Mouse (Mus musculus): ENCODE data around the gene Pax2. TPM values are rescaled to one million over a fixed set of nuclear protein-coding genes. Genes with fewer than 3 reads are reported as not detected.

Pax2 gene
- polyA plus RNA-seq, 1 experiment: not detected

- no peak overlapping the region for H3K4me3 ChIP-seq (ENCODE audit: insufficient read depth, low read depth, low read length)
- no peak overlapping the region for H3K27ac ChIP-seq (ENCODE audit: insufficient read depth, low read depth, low read length)
- H3K4me1 ChIP-seq (ENCODE audit: control insufficient read depth, insufficient read depth, low read length): peaks cover 13% of the 10 kb centered on the region; the same call in 1 of the 2 replicates
- 4% methylated on average over 14 of the region's 14 CpGs for WGBS
- TF ChIP-seq CTCF (IDR thresholded peaks at IDR 0.05; ENCODE audit: insufficient read depth, low read depth, low read length): no peak
- TF ChIP-seq POLR2A (IDR thresholded peaks at IDR 0.05; ENCODE audit: insufficient read depth, low read depth, low read length): no peak
Observed at GRCm38 (mm10) chr19:44753361-44753760, 2.5 kb upstream of the Pax2 start.

DNA sequence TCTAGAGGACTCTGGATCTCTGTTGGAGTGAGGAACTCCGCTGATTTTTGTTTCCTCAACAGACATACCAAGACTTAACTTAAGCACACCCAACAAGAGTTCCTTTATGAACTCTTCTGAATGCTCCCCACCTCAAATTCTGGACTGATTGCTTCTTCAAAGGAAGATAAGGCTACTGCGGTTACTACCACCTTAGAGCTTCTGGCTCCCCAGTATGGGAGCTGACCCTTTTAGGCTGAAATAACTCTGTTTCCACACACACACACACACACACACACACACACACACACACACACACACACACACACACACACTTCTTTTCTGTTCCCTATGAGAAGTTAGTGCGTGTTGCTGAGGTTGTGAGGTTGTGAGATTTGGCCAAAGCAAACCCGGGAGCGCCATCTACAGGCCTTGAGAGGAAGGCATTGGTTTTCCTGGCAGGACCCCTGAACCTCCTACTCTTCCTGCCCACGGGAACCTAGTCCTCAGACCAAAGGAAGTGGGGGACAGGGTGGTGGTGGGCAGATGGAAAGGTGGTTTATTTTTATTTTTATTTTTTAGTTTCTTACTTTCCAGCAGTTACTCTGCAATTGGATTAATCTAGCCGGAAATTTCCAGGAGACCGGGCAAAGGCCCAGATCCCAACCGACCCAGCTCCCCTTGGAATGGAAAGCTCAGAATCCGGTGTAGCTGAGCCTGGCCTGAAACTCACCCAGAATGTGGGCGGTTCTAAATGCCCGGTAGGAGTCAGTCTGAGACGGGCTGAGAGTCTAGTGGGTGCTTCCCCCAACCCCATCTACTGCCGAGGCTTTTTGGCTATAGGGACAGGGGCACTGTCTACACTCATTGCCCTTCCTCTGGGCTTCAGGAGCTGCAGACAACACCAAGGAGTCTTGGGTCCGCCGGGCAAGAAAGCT, 1.1 kb upstream of the Pax2 start:
- WGBS: 1% methylated on average over 16 of the region's 16 CpGs
- Histone ChIP-seq H3K27ac (ENCODE audit: insufficient read depth, low read depth, low read length) (no peak overlapping the region), H3K4me1 (ENCODE audit: control insufficient read depth, insufficient read depth, low read length) (peaks cover 16% of the 10 kb centered on the region), H3K4me3 (ENCODE audit: insufficient read depth, low read depth, low read length) (no peak overlapping the region)
- TF ChIP-seq CTCF (IDR thresholded peaks at IDR 0.05; ENCODE audit: insufficient read depth, low read depth, low read length): peak; percentile 41; the same call in 1 of the 2 replicates
- no peak for TF ChIP-seq POLR2A (IDR thresholded peaks at IDR 0.05; ENCODE audit: insufficient read depth, low read depth, low read length)

DNA sequence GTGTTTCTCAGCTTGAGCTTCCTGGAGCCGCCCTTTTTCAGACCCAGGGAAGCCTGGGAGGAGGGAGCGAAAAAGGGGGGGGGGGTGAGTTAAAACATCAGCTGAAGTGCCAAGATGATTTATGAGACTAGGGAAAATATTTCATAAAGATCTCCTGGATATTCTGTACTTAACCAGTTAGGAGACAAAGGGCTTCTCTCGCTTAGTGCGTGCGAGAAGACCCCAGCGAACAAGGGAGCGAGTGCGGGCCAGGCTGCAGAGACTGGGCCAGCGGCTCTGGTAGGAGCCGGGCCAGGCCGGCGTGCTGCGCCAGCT, 510 bp upstream of the Pax2 start:
- H3K27ac ChIP-seq (ENCODE audit: insufficient read depth, low read depth, low read length): no peak overlapping the region
- WGBS: 2% methylated on average over 13 of the region's 13 CpGs
- no peak overlapping the region for H3K4me3 ChIP-seq (ENCODE audit: insufficient read depth, low read depth, low read length)
- H3K4me1 ChIP-seq (ENCODE audit: control insufficient read depth, insufficient read depth, low read length): peaks cover 16% of the 10 kb centered on the region
- no peak for TF ChIP-seq CTCF (IDR thresholded peaks at IDR 0.05; ENCODE audit: insufficient read depth, low read depth, low read length)
- no peak for TF ChIP-seq POLR2A (IDR thresholded peaks at IDR 0.05; ENCODE audit: insufficient read depth, low read depth, low read length)

- no peak for TF ChIP-seq POLR2A (IDR thresholded peaks at IDR 0.05; ENCODE audit: insufficient read depth, low read depth, low read length)
- TF ChIP-seq CTCF (IDR thresholded peaks at IDR 0.05; ENCODE audit: insufficient read depth, low read depth, low read length): no peak
- 2% methylated on average over 70 of the region's 71 CpGs for WGBS
- Histone ChIP-seq H3K4me1 (ENCODE audit: control insufficient read depth, insufficient read depth, low read length) (peaks cover 16% of the 10 kb centered on the region), H3K4me3 (ENCODE audit: insufficient read depth, low read depth, low read length) (no peak overlapping the region), H3K27ac (ENCODE audit: insufficient read depth, low read depth, low read length) (no peak overlapping the region)
Observed at GRCm38 (mm10) chr19:44756421-44757230, 781 bp downstream of the Pax2 start.

DNA sequence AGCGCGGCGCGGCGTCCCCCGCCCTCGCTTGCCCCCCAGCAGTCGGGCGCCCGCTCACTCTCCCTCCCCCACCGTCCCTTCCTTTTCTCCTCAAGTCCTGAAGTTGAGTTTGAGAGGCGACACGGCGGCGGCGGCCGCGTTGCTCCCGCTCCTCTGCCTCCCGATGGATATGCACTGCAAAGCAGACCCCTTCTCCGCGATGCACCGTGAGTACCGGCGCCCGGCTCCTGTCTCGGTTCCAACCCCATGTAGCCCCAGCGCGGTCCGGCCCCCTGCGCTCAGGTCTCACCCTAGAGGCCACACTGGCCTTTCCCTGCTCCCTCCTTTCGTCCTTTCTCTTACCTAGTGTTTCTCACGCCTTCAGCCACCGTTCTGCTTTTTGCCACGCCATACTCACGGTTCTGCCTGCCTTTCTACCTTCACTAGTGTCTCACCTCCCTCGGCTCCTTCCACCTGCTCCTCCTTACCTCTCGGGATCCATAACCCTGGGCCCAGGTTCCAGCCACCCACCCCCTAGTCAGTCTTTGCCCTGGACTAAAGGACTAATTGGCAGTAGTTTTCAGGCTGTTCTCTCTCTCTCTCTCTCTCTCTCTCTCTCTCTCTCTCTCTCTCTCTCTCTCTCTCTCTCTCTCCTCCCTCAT, 1.5 kb downstream of the Pax2 start:
- Histone ChIP-seq H3K4me3 (ENCODE audit: insufficient read depth, low read depth, low read length) (no peak overlapping the region), H3K27ac (ENCODE audit: insufficient read depth, low read depth, low read length) (no peak overlapping the region), H3K4me1 (ENCODE audit: control insufficient read depth, insufficient read depth, low read length) (peaks cover 16% of the 10 kb centered on the region)
- no peak for TF ChIP-seq POLR2A (IDR thresholded peaks at IDR 0.05; ENCODE audit: insufficient read depth, low read depth, low read length)
- 1% methylated on average over 38 of the region's 38 CpGs for WGBS

DNA sequence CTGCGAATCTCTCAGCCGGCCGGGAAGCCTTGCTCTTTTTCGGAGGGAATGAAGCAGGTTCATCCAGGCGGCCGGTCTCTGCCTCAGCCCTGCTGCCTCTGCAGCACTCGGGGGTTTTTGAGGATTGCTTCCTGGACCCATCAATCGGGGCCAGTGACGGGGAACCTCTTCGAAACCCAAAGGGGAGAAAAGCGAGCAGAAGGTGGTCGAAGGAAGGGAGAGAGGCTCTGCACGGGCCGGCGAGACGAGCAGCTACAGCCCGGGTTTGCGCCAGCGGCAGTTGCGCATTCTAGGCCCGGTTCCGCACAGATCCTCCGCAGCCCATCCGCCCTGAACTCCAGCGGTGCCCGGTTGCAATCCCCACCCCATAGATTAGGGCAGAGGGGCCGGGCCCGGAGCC, 3.0 kb downstream of the Pax2 start:
- H3K4me3 ChIP-seq (ENCODE audit: insufficient read depth, low read depth, low read length): no peak overlapping the region
- WGBS: 3% methylated on average over 28 of the region's 28 CpGs
- TF ChIP-seq CTCF (IDR thresholded peaks at IDR 0.05; ENCODE audit: insufficient read depth, low read depth, low read length) (no peak), POLR2A (IDR thresholded peaks at IDR 0.05; ENCODE audit: insufficient read depth, low read depth, low read length) (no peak)
- peaks cover 16% of the 10 kb centered on the region for H3K4me1 ChIP-seq (ENCODE audit: control insufficient read depth, insufficient read depth, low read length)
- H3K27ac ChIP-seq (ENCODE audit: insufficient read depth, low read depth, low read length): no peak overlapping the region

DNA sequence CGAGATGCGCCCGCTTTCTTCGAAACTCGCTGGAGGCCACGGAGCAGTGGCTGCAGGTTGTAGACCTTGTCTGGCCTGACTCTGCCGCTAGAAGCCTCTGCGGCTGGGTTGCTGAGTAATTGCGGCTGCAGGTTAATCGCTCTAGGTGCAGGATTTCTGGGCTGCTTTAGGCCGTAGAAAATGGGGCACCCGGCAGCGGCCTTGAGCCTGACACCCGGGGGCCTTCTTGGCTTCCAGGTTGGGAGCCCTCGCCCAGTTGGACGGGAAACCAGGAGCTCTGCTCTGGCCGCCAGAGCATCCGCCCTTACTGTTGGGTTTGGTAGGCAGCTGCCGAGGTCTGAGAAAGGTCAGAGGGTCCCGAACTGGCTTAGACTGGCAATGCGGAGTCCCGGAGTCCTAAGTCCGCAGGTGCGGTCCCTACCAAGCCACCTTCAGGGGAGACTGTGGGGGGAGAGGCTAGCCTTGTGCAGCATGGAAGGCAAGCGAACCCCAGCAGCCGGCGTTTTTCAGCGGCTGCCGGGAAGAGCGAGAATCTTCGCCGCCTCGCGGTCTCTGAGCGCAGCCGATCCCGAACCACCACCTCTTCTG, 3.8 kb downstream of the Pax2 start:
- 3% methylated on average over 37 of the region's 37 CpGs for WGBS
- H3K4me1 ChIP-seq (ENCODE audit: control insufficient read depth, insufficient read depth, low read length): peaks cover 16% of the 10 kb centered on the region
- TF ChIP-seq POLR2A (IDR thresholded peaks at IDR 0.05; ENCODE audit: insufficient read depth, low read depth, low read length) (no peak), CTCF (IDR thresholded peaks at IDR 0.05; ENCODE audit: insufficient read depth, low read depth, low read length) (no peak)
- H3K4me3 ChIP-seq (ENCODE audit: insufficient read depth, low read depth, low read length): no peak overlapping the region
- H3K27ac ChIP-seq (ENCODE audit: insufficient read depth, low read depth, low read length): no peak overlapping the region

DNA sequence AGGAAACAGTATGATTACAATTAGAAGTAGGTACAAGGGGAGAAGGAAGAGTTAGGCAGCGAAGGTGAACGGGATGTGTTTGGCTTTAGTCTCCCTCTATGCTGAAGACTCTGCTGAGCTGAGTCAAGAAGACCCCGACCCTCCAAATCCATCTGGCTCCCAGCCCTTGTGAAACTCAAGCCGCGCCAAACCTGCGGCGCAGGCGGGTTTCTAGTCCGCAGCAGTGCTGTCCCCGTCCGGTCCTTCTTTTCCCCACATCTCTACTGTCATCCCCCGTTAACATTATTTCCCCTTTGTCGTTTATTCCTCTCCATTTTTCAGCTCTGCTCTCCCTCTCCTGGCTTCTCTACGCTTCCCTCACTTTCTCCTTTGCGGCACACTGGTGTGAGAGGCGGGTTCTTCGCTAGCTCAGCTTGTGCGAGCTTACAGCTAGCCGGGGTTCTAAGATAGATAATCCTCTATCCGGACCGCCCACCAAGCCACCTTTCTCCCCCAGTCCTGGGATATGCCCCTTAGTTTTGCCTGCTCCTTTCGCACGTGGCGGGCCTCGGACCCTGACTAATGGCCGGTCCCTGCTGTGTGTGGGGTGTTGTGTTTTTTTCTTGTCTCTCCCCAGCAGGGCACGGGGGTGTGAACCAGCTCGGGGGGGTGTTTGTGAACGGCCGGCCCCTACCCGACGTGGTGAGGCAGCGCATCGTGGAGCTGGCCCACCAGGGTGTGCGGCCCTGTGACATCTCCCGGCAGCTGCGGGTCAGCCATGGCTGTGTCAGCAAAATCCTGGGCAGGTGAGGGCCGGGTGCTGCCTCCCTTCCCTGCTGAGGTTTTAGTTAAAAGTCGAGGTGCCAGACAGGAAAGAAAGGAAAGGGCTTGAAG, 4.7 kb downstream of the Pax2 start:
- Histone ChIP-seq H3K27ac (ENCODE audit: insufficient read depth, low read depth, low read length) (no peak overlapping the region), H3K4me3 (ENCODE audit: insufficient read depth, low read depth, low read length) (no peak overlapping the region), H3K4me1 (ENCODE audit: control insufficient read depth, insufficient read depth, low read length) (peaks cover 16% of the 10 kb centered on the region)
- no peak for TF ChIP-seq POLR2A (IDR thresholded peaks at IDR 0.05; ENCODE audit: insufficient read depth, low read depth, low read length)
- TF ChIP-seq CTCF (IDR thresholded peaks at IDR 0.05; ENCODE audit: insufficient read depth, low read depth, low read length): no peak
- WGBS: 3% methylated on average over 39 of the region's 39 CpGs
